Mouse (Mus musculus): Measurements from ENCODE around the gene Prl8a9. TPM values are rescaled to one million over a fixed set of nuclear protein-coding genes. Genes with fewer than 3 reads are reported as not detected.

The Prl8a9 gene
- polyA plus RNA-seq (2012; fragmentation: generic; extraction: Trizol) = not detected

DNA sequence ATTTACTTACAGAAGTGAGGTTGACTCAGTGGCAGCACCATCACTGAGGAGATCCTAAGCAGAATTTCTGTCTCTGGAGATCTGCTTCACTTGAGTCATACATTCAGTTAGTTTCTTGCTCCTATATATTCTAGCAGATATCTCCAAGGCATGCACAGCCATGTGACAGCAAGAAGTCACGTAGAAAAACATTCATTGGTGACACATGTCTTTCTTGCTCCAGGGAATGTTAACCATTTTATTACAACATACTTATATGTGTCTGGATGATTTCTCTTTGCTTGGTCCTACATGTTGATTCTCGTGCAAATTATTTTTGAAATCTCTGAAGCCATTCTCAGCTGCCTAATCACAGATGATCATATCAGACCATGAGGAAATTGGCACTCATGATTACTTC is at the start of gene Prl8a9:
Gene Prl8a9, minus strand, starts transcription at position 101 of the 400 bp plus-strand sequence.
- Histone ChIP-seq H3K36me3 (ENCODE audit: control insufficient read depth, insufficient read depth) (no peaks in the 10 kb centered on the region), H3ac (ENCODE audit: control insufficient read depth, insufficient read length) (no peak within 1 kb of the TSS), H3K27me3 (ENCODE audit: control insufficient read depth, insufficient read depth, insufficient read length) (no peaks in the 10 kb centered on the region), H3K79me2 (ENCODE audit: control insufficient read depth, insufficient read depth) (no peaks in the 10 kb centered on the region), H3K4me3 (no peak within 1 kb of the TSS), H3K4me2 (ENCODE audit: low read depth) (no peak within 1 kb of the TSS)
- TF ChIP-seq REST (IDR thresholded peaks at IDR 0.05; ENCODE audit: insufficient read depth, insufficient read length) = no peak
- TF ChIP-seq USF1 (IDR thresholded peaks at IDR 0.05; ENCODE audit: low read depth) = no peak
- TF ChIP-seq MYOG (IDR thresholded peaks at IDR 0.05; ENCODE audit: control insufficient read depth in 1 of 3, insufficient read depth in 1 of 3, insufficient read length in 2 of 3, low read depth in 2 of 3) = no peak
- TF ChIP-seq TCF3 (IDR thresholded peaks at IDR 0.05; ENCODE audit: insufficient read length, low read depth) = no peak
- no peak for TF ChIP-seq POLR2A (IDR thresholded peaks at IDR 0.05; ENCODE audit: insufficient read length, low read depth)
- no peak for TF ChIP-seq MYOD1 (IDR thresholded peaks at IDR 0.05; ENCODE audit: control insufficient read depth in 1 of 3, insufficient read length in 2 of 3, low read depth in 2 of 3)
- no peak for TF ChIP-seq E2F4 (IDR thresholded peaks at IDR 0.05; ENCODE audit: insufficient read depth)
- no peak for TF ChIP-seq MAX (IDR thresholded peaks at IDR 0.05; ENCODE audit: low read depth)
- TF ChIP-seq SRF (IDR thresholded peaks at IDR 0.05; ENCODE audit: control insufficient read depth, insufficient read length, low read depth) = no peak
- TF ChIP-seq POLR2AphosphoS2 (IDR thresholded peaks at IDR 0.05; ENCODE audit: insufficient read length, low read depth) = no peak
- no peak for TF ChIP-seq TCF12 (IDR thresholded peaks at IDR 0.05; ENCODE audit: insufficient read depth, poor library complexity, severe bottlenecking)
- no peak for TF ChIP-seq CEBPB (IDR thresholded peaks at IDR 0.05; ENCODE audit: insufficient read depth, poor library complexity, severe bottlenecking)

DNA sequence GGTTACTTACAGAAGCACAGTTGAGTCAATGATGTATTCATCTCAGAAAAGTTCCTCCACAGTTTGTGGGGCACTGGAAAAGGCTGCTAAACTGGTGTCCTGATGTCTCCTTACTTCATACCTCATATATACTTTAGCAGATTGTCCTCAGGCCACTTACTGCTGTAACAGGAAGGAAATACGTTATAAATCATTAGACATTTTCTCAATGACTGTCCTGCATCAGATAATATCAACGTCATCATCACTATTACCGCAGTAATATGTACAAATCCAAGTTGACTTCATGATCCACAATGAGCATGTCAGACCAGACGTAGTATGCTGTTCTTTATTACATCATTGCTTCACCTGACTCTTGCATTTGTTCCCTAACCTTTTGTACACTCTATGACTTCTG is 46.1 kb upstream of the Prl8a9 start, which contains the start of gene Prl7b1:
Gene Prl7b1, minus strand, starts transcription at position 101 of the 400 bp plus-strand sequence.
- TF ChIP-seq POLR2A (IDR thresholded peaks at IDR 0.05; ENCODE audit: insufficient read length, low read depth) (no peak), CEBPB (IDR thresholded peaks at IDR 0.05; ENCODE audit: insufficient read depth, poor library complexity, severe bottlenecking) (no peak), MYOD1 (IDR thresholded peaks at IDR 0.05; ENCODE audit: control insufficient read depth in 1 of 3, insufficient read length in 2 of 3, low read depth in 2 of 3) (no peak), TCF12 (IDR thresholded peaks at IDR 0.05; ENCODE audit: insufficient read depth, poor library complexity, severe bottlenecking) (no peak), POLR2AphosphoS2 (IDR thresholded peaks at IDR 0.05; ENCODE audit: insufficient read length, low read depth) (no peak), REST (IDR thresholded peaks at IDR 0.05; ENCODE audit: insufficient read depth, insufficient read length) (no peak), MYOG (IDR thresholded peaks at IDR 0.05; ENCODE audit: control insufficient read depth in 1 of 3, insufficient read depth in 1 of 3, insufficient read length in 2 of 3, low read depth in 2 of 3) (no peak), E2F4 (IDR thresholded peaks at IDR 0.05; ENCODE audit: insufficient read depth) (no peak), SRF (IDR thresholded peaks at IDR 0.05; ENCODE audit: control insufficient read depth, insufficient read length, low read depth) (no peak), MAX (IDR thresholded peaks at IDR 0.05; ENCODE audit: low read depth) (no peak), USF1 (IDR thresholded peaks at IDR 0.05; ENCODE audit: low read depth) (no peak)
- Histone ChIP-seq H3K4me2 (ENCODE audit: low read depth) (no peak within 1 kb of the TSS), H3ac (ENCODE audit: control insufficient read depth, insufficient read length) (no peak within 1 kb of the TSS), H3K4me3 (no peak within 1 kb of the TSS), H3K27me3 (ENCODE audit: control insufficient read depth, insufficient read depth, insufficient read length) (no peaks in the 10 kb centered on the region), H3K79me2 (ENCODE audit: control insufficient read depth, insufficient read depth) (no peaks in the 10 kb centered on the region), H3K36me3 (ENCODE audit: control insufficient read depth, insufficient read depth) (no peaks in the 10 kb centered on the region)

DNA sequence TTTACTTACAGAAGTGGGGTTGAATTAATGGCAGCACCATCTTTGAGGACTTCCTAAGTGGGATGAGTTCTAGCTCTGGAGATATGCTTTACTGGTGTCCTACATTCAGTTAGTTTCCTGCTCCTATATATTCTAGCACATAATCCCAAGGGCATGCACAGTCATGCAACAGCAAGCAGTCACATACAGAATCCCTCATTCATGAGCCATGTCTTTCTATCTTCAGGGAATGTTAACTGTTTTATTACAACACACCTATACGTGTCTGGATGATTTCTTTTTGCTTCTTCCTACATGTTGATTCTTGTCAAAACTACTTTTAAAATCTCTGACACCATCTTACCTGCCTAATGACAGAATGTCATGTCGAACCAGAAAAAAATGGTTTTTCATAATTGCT is 17.7 kb upstream of the Prl8a9 start, which contains the start of gene Prl8a1:
Gene Prl8a1, minus strand, starts transcription at position 101 of the 400 bp plus-strand sequence.
- no peak for TF ChIP-seq CEBPB (IDR thresholded peaks at IDR 0.05; ENCODE audit: insufficient read depth, poor library complexity, severe bottlenecking)
- no peak for TF ChIP-seq E2F4 (IDR thresholded peaks at IDR 0.05; ENCODE audit: insufficient read depth)
- no peak for TF ChIP-seq REST (IDR thresholded peaks at IDR 0.05; ENCODE audit: insufficient read depth, insufficient read length)
- TF ChIP-seq POLR2A (IDR thresholded peaks at IDR 0.05; ENCODE audit: insufficient read length, low read depth) = no peak
- no peak for TF ChIP-seq SRF (IDR thresholded peaks at IDR 0.05; ENCODE audit: control insufficient read depth, insufficient read length, low read depth)
- no peak for TF ChIP-seq USF1 (IDR thresholded peaks at IDR 0.05; ENCODE audit: low read depth)
- TF ChIP-seq TCF12 (IDR thresholded peaks at IDR 0.05; ENCODE audit: insufficient read depth, poor library complexity, severe bottlenecking) = no peak
- no peak for TF ChIP-seq MYOG (IDR thresholded peaks at IDR 0.05; ENCODE audit: control insufficient read depth in 1 of 3, insufficient read depth in 1 of 3, insufficient read length in 2 of 3, low read depth in 2 of 3)
- no peak for TF ChIP-seq POLR2AphosphoS2 (IDR thresholded peaks at IDR 0.05; ENCODE audit: insufficient read length, low read depth)
- no peak for TF ChIP-seq MYOD1 (IDR thresholded peaks at IDR 0.05; ENCODE audit: control insufficient read depth in 1 of 3, insufficient read length in 2 of 3, low read depth in 2 of 3)
- no peak for TF ChIP-seq TCF3 (IDR thresholded peaks at IDR 0.05; ENCODE audit: insufficient read length, low read depth)
- no peak for TF ChIP-seq MAX (IDR thresholded peaks at IDR 0.05; ENCODE audit: low read depth)
- no peaks in the 10 kb centered on the region for H3K27me3 ChIP-seq (ENCODE audit: control insufficient read depth, insufficient read depth, insufficient read length)
- no peaks in the 10 kb centered on the region for H3K36me3 ChIP-seq (ENCODE audit: control insufficient read depth, insufficient read depth)
- H3K4me2 ChIP-seq (ENCODE audit: low read depth) = no peak within 1 kb of the TSS
- no peaks in the 10 kb centered on the region for H3K79me2 ChIP-seq (ENCODE audit: control insufficient read depth, insufficient read depth)
- H3ac ChIP-seq (ENCODE audit: control insufficient read depth, insufficient read length) = no peak within 1 kb of the TSS
- no peak within 1 kb of the TSS for H3K4me3 ChIP-seq

DNA sequence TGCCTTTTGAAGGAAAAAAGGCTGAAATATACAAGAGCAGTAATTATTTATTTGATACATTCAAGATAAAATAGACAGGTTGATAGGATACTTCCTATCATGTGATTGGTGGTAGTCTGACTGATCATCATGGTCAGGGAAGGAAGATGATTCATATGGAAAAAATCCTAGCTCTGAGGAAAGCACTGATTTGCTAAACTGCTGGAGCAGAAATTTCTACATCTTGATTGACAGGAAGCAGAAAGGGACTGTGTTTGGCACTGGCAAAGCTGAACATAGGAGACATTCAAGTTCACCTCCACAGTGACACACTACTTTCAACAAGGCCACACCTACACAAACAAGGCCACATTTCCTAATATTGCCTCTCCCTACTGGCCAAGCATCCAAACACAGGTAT is 11.1 kb downstream of the Prl8a9 start:
- H3K36me3 ChIP-seq (ENCODE audit: control insufficient read depth, insufficient read depth) = no peaks in the 10 kb centered on the region
- no peak for TF ChIP-seq POLR2AphosphoS2 (IDR thresholded peaks at IDR 0.05; ENCODE audit: insufficient read length, low read depth)
- TF ChIP-seq USF1 (IDR thresholded peaks at IDR 0.05; ENCODE audit: low read depth) = no peak
- no peak for TF ChIP-seq MYOG (IDR thresholded peaks at IDR 0.05; ENCODE audit: control insufficient read depth in 1 of 3, insufficient read depth in 1 of 3, insufficient read length in 2 of 3, low read depth in 2 of 3)
- no peak for TF ChIP-seq CEBPB (IDR thresholded peaks at IDR 0.05; ENCODE audit: insufficient read depth, poor library complexity, severe bottlenecking)
- TF ChIP-seq REST (IDR thresholded peaks at IDR 0.05; ENCODE audit: insufficient read depth, insufficient read length) = no peak
- no peak for TF ChIP-seq MAX (IDR thresholded peaks at IDR 0.05; ENCODE audit: low read depth)
- TF ChIP-seq MYOD1 (IDR thresholded peaks at IDR 0.05; ENCODE audit: control insufficient read depth in 1 of 3, insufficient read length in 2 of 3, low read depth in 2 of 3) = no peak
- no peak for TF ChIP-seq SRF (IDR thresholded peaks at IDR 0.05; ENCODE audit: control insufficient read depth, insufficient read length, low read depth)
- TF ChIP-seq TCF3 (IDR thresholded peaks at IDR 0.05; ENCODE audit: insufficient read length, low read depth) = no peak
- no peak for TF ChIP-seq POLR2A (IDR thresholded peaks at IDR 0.05; ENCODE audit: insufficient read length, low read depth)
- TF ChIP-seq TCF12 (IDR thresholded peaks at IDR 0.05; ENCODE audit: insufficient read depth, poor library complexity, severe bottlenecking) = no peak
- TF ChIP-seq E2F4 (IDR thresholded peaks at IDR 0.05; ENCODE audit: insufficient read depth) = no peak
- H3K79me2 ChIP-seq (ENCODE audit: control insufficient read depth, insufficient read depth) = no peaks in the 10 kb centered on the region
- no peak overlapping the region for H3K4me3 ChIP-seq
- no peak overlapping the region for H3ac ChIP-seq (ENCODE audit: control insufficient read depth, insufficient read length)
- no peak overlapping the region for H3K4me2 ChIP-seq (ENCODE audit: low read depth)
- H3K27me3 ChIP-seq (ENCODE audit: control insufficient read depth, insufficient read depth, insufficient read length) = no peaks in the 10 kb centered on the region
